Mouse (Mus musculus): ENCODE measurements at regions not wholly inside any gene's neighbourhood (a gene's known extent, or its start where the extent isn't known, plus 50 kb on each side); places are given as distances from the start of the nearest gene placed in this dataset.
A peak's percentile ranks its signal among the peaks of the same experiment; 100 is the strongest.

GRCm38 (mm10) chr10:95124476-95124875, 179.8 kb upstream of the Plxnc1 start:
- DNase-seq: no peak

GRCm38 (mm10) chr10:95120007-95120406, 175.4 kb upstream of the Plxnc1 start:
- DNase-seq: no peak

GRCm38 (mm10) chr10:95118786-95119351, 174.2 kb upstream of the Plxnc1 start:
- DNase-seq: no peak

GRCm38 (mm10) chr10:95117731-95118212, 173.1 kb upstream of the Plxnc1 start:
- no peak for DNase-seq

GRCm38 (mm10) chr10:95117041-95117730, 172.6 kb upstream of the Plxnc1 start:
- DNase-seq: peak; percentile 48

- no peak for DNase-seq
These were observed 172.0 kb upstream of the Plxnc1 start for GRCm38 (mm10) chr10:95116579-95117011.

GRCm38 (mm10) chr10:95112837-95113388, 168.3 kb upstream of the Plxnc1 start:
- DNase-seq: no peak

GRCm38 (mm10) chr10:95112231-95112774, 167.7 kb upstream of the Plxnc1 start:
- no peak for DNase-seq

- no peak for DNase-seq
These were observed 166.2 kb upstream of the Plxnc1 start for GRCm38 (mm10) chr10:95110786-95111185.

GRCm38 (mm10) chr10:95109576-95109975, 164.9 kb upstream of the Plxnc1 start:
- no peak for DNase-seq

GRCm38 (mm10) chr10:95107532-95108251, 163.1 kb upstream of the Plxnc1 start:
- no peak for DNase-seq

- peak; percentile 32 for DNase-seq
These were observed 159.2 kb upstream of the Plxnc1 start for GRCm38 (mm10) chr10:95103808-95104207.

- no peak for DNase-seq
These were observed 158.3 kb upstream of the Plxnc1 start for GRCm38 (mm10) chr10:95102981-95103380.

GRCm38 (mm10) chr10:95099906-95100305, 155.3 kb upstream of the Plxnc1 start:
- DNase-seq: no peak

GRCm38 (mm10) chr10:95095847-95096246, 151.2 kb upstream of the Plxnc1 start:
- DNase-seq: no peak

- DNase-seq: no peak
These were observed 150.1 kb upstream of the Plxnc1 start for GRCm38 (mm10) chr10:95094771-95095170.

- no peak for DNase-seq
These were observed 148.6 kb upstream of the Plxnc1 start for GRCm38 (mm10) chr10:95093266-95093665.

GRCm38 (mm10) chr10:95091086-95091485, 146.5 kb upstream of the Plxnc1 start:
- DNase-seq: no peak

- peak; percentile 36 for DNase-seq
These were observed 146.0 kb upstream of the Plxnc1 start for GRCm38 (mm10) chr10:95090641-95091040.

GRCm38 (mm10) chr10:95090035-95090434, 145.4 kb upstream of the Plxnc1 start:
- DNase-seq: no peak

GRCm38 (mm10) chr10:95087864-95088570, 143.4 kb upstream of the Plxnc1 start:
- peak; percentile 62 for DNase-seq

GRCm38 (mm10) chr10:95086755-95087154, 142.1 kb upstream of the Plxnc1 start:
- no peak for DNase-seq
